Mouse (Mus musculus) heart, embryonic 11.5 days (tissue): ENCODE measurements around the gene Prss40. TPM values are rescaled to one million over a fixed set of nuclear protein-coding genes. Genes with fewer than 3 reads are reported as not detected.

ENCODE experiments used
- ATAC-seq: fragments of 200-750 bp; cut with Nextera tagmentation; replicated peaks from 2 replicates; pipeline ENCODE4 v1.8.0; 2017; ENCODE audit warnings: moderate library complexity; ENCODE audit not compliant: insufficient number of reproducible peaks, low FRiP score, low TSS enrichment
- H3K27ac ChIP-seq: fragments of 300-500 bp; sonication (generic); 2 replicates; pipeline ENCODE4 v1.5.1; 2014; ENCODE audit warnings: mild to moderate bottlenecking, low read depth, low read length
- H3K27me3 ChIP-seq: fragments of 300-500 bp; sonication (generic); 2 replicates; pipeline ENCODE4 v1.6.1; 2014; ENCODE audit warnings: mild to moderate bottlenecking, low read length, mixed read lengths; ENCODE audit not compliant: control insufficient read depth, insufficient read depth
- H3K36me3 ChIP-seq: fragments of 300-500 bp; sonication (generic); 2 replicates; pipeline ENCODE4 v1.6.1; 2014; ENCODE audit warnings: mild to moderate bottlenecking, low read length, moderate library complexity, mixed read lengths; ENCODE audit not compliant: control insufficient read depth, insufficient read depth
- H3K4me1 ChIP-seq: fragments of 300-500 bp; sonication (generic); 2 replicates; pipeline ENCODE4 v1.6.1; 2014; ENCODE audit warnings: low read length; ENCODE audit not compliant: control insufficient read depth, insufficient read depth
- H3K4me2 ChIP-seq: fragments of 300-500 bp; sonication (generic); 2 replicates; pipeline ENCODE4 v1.6.1; 2014; ENCODE audit warnings: mild to moderate bottlenecking, moderate library complexity
- H3K4me3 ChIP-seq: fragments of 300-500 bp; sonication (generic); 2 replicates; pipeline ENCODE4 v1.5.1; 2014; ENCODE audit warnings: low read depth, low read length
- H3K9ac ChIP-seq: fragments of 300-500 bp; sonication (generic); 2 replicates; pipeline ENCODE4 v1.6.1; 2014; ENCODE audit warnings: mild to moderate bottlenecking, low read depth, low read length, moderate library complexity
- H3K9me3 ChIP-seq: fragments of 300-500 bp; sonication (generic); replicated peaks from 2 replicates; pipeline ENCODE4 v1.6.1; 2016; ENCODE audit warnings: low read length; ENCODE audit not compliant: control insufficient read depth
- WGBS: fragments of 180-500 bp; shearing (Covaris S2); extraction: QIAGEN DNeasy Blood & Tissue Kit; methylation state at CpG from one replicate; pipeline ENCODE4 v1.1.7; 2014; ENCODE audit not compliant: insufficient replicate concordance; 5-methylcytosine and 5-hydroxymethylcytosine counted together
- polyA plus RNA-seq: library from polyadenylated mRNA; unstranded; fragments of >200 nt; fragmentation: Nextera tagmentation; extraction: Ambion mirVana; gene quantifications from 2 replicates; pipeline ENCODE4 v1.2.1, GENCODE M21; 2014

Gene Prss40
- polyA plus RNA-seq, 1 experiment from 2014 or later: not detected

- 4% methylated on average over 18 of the region's 18 CpGs for WGBS
- H3K27ac ChIP-seq: no peak overlapping the region
- no peak overlapping the region for H3K9ac ChIP-seq
- H3K4me3 ChIP-seq: peak overlapping the region; percentile 48
- peaks cover 9% of the 10 kb centered on the region for H3K4me1 ChIP-seq
- H3K4me2 ChIP-seq: peak overlapping the region; percentile 84
- 0 out of 2 replicates have a peak, but pooled peaks have one; percentile 22 for ATAC-seq
- peaks cover 22% of the 10 kb centered on the region for H3K27me3 ChIP-seq
- H3K9me3 ChIP-seq: no peaks in the 10 kb centered on the region
- H3K36me3 ChIP-seq: no peaks in the 10 kb centered on the region
Observed at GRCm38 (mm10) chr1:34579782-34580356, 19.1 kb upstream of the Prss40 start.

- Histone ChIP-seq H3K27me3 (peaks cover 22% of the 10 kb centered on the region), H3K36me3 (no peaks in the 10 kb centered on the region), H3K27ac (no peak within 1 kb of the TSS), H3K4me3 (peak within 1 kb of the TSS; percentile 48), H3K4me1 (peaks cover 9% of the 10 kb centered on the region), H3K9me3 (no peaks in the 10 kb centered on the region), H3K4me2 (peak within 1 kb of the TSS; percentile 84), H3K9ac (0 out of 2 replicates have a peak within 1 kb of the TSS, but pooled peaks have one; percentile 39)
- under 1% methylated on average over 47 of the region's 53 CpGs for WGBS
- peak; percentile 59; the same call in 1 of the 2 replicates for ATAC-seq
Observed at GRCm38 (mm10) chr1:34578851-34579781, 18.4 kb upstream of the Prss40 start, which contains the start of gene Amer3. TSS of gene Amer3 (plus strand) at chr1:34579657.

GRCm38 (mm10) chr1:34573221-34573620 lies 12.5 kb upstream of the Prss40 start:
- 78% methylated on average over 6 of the region's 6 CpGs for WGBS
- H3K9me3 ChIP-seq: no peaks in the 10 kb centered on the region
- H3K4me1 ChIP-seq: no peaks in the 10 kb centered on the region
- H3K27ac ChIP-seq: no peak overlapping the region
- no peak overlapping the region for H3K4me2 ChIP-seq
- H3K36me3 ChIP-seq: no peaks in the 10 kb centered on the region
- no peak overlapping the region for H3K9ac ChIP-seq
- H3K27me3 ChIP-seq: no peaks in the 10 kb centered on the region
- ATAC-seq: no peak
- no peak overlapping the region for H3K4me3 ChIP-seq

GRCm38 (mm10) chr1:34571431-34571830 lies 10.7 kb upstream of the Prss40 start:
- H3K36me3 ChIP-seq: no peaks in the 10 kb centered on the region
- no peaks in the 10 kb centered on the region for H3K4me1 ChIP-seq
- H3K27me3 ChIP-seq: no peaks in the 10 kb centered on the region
- no peak overlapping the region for H3K27ac ChIP-seq
- no peak overlapping the region for H3K4me3 ChIP-seq
- H3K9ac ChIP-seq: no peak overlapping the region
- no peak overlapping the region for H3K4me2 ChIP-seq
- ATAC-seq: no peak
- H3K9me3 ChIP-seq: no peaks in the 10 kb centered on the region
- 76% methylated on average over 6 of the region's 6 CpGs for WGBS

- H3K27ac ChIP-seq: no peak overlapping the region
- no peaks in the 10 kb centered on the region for H3K27me3 ChIP-seq
- 69% methylated on average over 2 of the region's 2 CpGs for WGBS
- no peak overlapping the region for H3K4me3 ChIP-seq
- ATAC-seq: no peak
- no peak overlapping the region for H3K4me2 ChIP-seq
- no peaks in the 10 kb centered on the region for H3K4me1 ChIP-seq
- H3K9ac ChIP-seq: no peak overlapping the region
- H3K9me3 ChIP-seq: no peaks in the 10 kb centered on the region
- H3K36me3 ChIP-seq: no peaks in the 10 kb centered on the region
Observed at GRCm38 (mm10) chr1:34569876-34570275, 9.1 kb upstream of the Prss40 start.

- no peak overlapping the region for H3K4me2 ChIP-seq
- H3K36me3 ChIP-seq: no peaks in the 10 kb centered on the region
- no peaks in the 10 kb centered on the region for H3K27me3 ChIP-seq
- no peak overlapping the region for H3K27ac ChIP-seq
- 100% methylated on average over 2 of the region's 2 CpGs for WGBS
- ATAC-seq: no peak
- no peaks in the 10 kb centered on the region for H3K9me3 ChIP-seq
- no peak overlapping the region for H3K9ac ChIP-seq
- H3K4me3 ChIP-seq: no peak overlapping the region
- H3K4me1 ChIP-seq: no peaks in the 10 kb centered on the region
Observed at GRCm38 (mm10) chr1:34568120-34568519, 7.4 kb upstream of the Prss40 start.

- no peak overlapping the region for H3K27ac ChIP-seq
- H3K4me1 ChIP-seq: no peaks in the 10 kb centered on the region
- H3K27me3 ChIP-seq: no peaks in the 10 kb centered on the region
- H3K4me2 ChIP-seq: no peak overlapping the region
- H3K9ac ChIP-seq: no peak overlapping the region
- no peak for ATAC-seq
- no peaks in the 10 kb centered on the region for H3K36me3 ChIP-seq
- no peak overlapping the region for H3K4me3 ChIP-seq
- no peaks in the 10 kb centered on the region for H3K9me3 ChIP-seq
- 70% methylated on average over 8 of the region's 8 CpGs for WGBS
Observed at GRCm38 (mm10) chr1:34564383-34565045, 3.8 kb upstream of the Prss40 start.

- H3K27ac ChIP-seq: no peak overlapping the region
Observed at GRCm38 (mm10) chr1:34554275-34554674, 6.5 kb downstream of the Prss40 start.

More at GRCm38 (mm10) chr1:34554275-34554674, 6.5 kb downstream of the Prss40 start:
- no peak overlapping the region for H3K4me2 ChIP-seq
- ATAC-seq: no peak
- H3K9me3 ChIP-seq: no peaks in the 10 kb centered on the region; the same call in 1 of the 2 replicates
- 82% methylated on average over 7 of the region's 7 CpGs for WGBS
- H3K4me1 ChIP-seq: no peaks in the 10 kb centered on the region
- no peak overlapping the region for H3K4me3 ChIP-seq
- no peak overlapping the region for H3K9ac ChIP-seq
- no peaks in the 10 kb centered on the region for H3K27me3 ChIP-seq
- H3K36me3 ChIP-seq: no peaks in the 10 kb centered on the region
